Mouse (Mus musculus) common myeloid progenitor, adult 5-6 weeks (primary cell): ENCODE results near the gene Acss2. TPM values are rescaled to one million over a fixed set of nuclear protein-coding genes. Genes with fewer than 3 reads are reported as not detected.
A peak's percentile ranks its signal among the peaks of the same experiment; 100 is the strongest.
"Not testable (repeated sequence)": the region's sequence is repeated elsewhere in the genome, so short reads cannot be mapped to it uniquely, and the experiment has no call there.

Experiments
- ATAC-seq: replicated peaks from 2 replicates; pipeline ENCODE4 v1.8.0; 2016; ENCODE audit warnings: low read depth, mild to moderate bottlenecking, moderate TSS enrichment, inconsistent platforms; ENCODE audit not compliant: poor library complexity, severe bottlenecking
- total RNA-seq: library from RNA; stranded (forward); fragments of 200-1000, 187-1606 nt; gene quantifications from 2 replicates; pipeline ENCODE4 v1.2.3, GENCODE M21; 2017

The Acss2 gene
- total RNA-seq, 1 experiment from 2014 or later: 14.9 TPM

DNA sequence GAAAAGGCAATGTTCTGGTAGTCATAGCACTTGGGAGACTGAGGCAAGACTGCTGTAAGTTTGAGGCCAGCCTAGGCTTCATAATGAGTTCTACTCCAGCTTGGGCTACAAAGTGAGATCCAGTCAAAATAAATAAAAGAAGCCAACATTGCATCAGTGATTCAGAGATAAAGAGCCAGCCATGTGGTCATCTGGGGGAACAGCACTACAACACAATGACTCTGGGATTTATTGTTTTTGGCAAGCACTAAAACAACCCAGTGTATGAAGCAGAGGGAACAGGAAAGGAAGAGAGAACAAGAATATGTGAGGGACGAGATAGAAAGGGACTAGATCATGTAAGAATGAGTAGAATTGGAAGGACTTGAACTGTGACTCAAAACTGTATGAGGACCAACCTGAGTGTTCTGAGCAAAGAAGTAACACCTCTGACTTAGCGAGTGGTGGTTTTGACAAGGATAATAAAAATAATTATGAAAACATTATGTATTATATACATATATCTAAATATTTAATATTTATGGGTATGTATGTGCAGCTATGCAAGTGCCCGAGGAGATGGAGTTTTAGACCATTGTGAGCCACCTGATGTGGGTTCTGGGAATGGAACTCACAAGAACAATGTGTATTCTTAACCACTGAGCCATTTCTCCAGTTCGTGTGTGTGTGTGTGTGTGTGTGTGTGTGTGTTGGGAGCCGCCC lies 20.2 kb downstream of the Acss2 start:
- peak; percentile 50; the same call in 1 of the 2 replicates for ATAC-seq

DNA sequence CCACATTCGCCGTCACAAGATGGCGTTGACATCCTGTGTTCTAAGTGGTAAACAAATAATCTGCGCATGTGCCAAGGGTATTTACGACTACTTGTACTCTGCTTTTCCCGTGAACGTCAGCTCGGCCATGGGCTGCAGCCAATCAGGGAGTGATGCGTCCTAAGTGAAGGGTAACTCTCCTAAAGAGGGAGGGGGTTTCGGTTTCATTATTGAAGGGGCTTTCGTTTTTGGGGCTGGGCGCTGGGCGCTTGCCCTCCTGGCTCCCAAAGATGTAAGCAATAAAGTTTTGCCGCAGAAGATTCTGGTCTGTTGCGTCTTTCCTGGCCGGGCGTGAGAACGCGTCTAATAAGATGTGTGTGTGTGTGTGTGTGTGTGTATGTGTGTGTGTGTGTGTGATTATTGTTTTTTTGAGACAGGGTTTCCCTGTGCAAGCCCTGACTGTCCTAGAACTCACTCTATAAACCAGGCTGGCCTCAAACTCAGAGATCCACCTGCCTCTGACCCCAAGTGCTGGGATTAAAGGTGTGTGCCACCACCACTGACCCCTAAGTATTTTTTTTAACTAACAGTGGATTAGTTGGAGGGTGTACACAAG lies 20.8 kb downstream of the Acss2 start:
- ATAC-seq: not testable (repeated sequence)

- no peak for ATAC-seq
Observed at GRCm38 (mm10) chr2:155539696-155540095, 21.9 kb downstream of the Acss2 start.

- peak; percentile 79 for ATAC-seq
Observed at GRCm38 (mm10) chr2:155540822-155541458, 23.2 kb downstream of the Acss2 start.

DNA sequence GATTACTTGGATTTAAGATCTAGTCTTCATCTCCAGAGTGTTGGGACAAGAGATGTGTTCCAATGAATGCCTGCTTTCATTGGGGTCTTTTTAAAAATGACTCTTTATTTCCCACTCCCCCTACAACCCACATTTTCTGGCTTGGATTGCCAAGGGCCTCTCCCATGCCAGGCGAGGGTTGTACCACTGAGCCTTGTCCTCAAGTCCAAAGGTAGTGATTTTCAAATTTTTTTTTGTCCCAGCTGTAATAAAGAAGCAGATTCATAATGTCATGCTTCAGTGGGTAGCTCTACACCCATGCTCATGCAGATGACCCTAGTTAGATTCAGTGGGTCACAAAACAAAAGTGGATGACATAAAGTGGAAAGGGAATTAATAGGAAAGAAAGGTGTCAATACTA lies 29.2 kb downstream of the Acss2 start:
- no peak for ATAC-seq

- ATAC-seq: no peak
Observed at GRCm38 (mm10) chr2:155552336-155552735, 34.6 kb downstream of the Acss2 start.

DNA sequence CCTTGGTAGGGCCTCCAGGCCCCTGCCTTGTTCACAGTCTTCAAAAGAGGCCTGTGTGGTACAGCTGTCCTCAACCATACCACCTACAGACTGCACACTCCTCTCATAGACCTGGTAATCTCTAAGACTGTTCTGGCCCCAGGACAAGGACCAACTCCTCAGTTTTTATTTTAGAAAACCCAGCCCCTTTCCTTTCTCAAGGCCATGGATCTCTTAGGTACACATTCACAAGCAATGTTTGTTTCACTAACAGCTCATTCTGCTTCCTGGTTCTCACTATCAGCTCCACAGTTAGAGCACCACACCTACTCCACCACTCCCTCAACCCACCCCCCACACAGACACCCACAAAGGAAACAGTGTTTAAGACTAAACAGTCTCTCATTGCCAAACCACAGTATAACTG lies 35.2 kb downstream of the Acss2 start:
- ATAC-seq: peak; percentile 96

DNA sequence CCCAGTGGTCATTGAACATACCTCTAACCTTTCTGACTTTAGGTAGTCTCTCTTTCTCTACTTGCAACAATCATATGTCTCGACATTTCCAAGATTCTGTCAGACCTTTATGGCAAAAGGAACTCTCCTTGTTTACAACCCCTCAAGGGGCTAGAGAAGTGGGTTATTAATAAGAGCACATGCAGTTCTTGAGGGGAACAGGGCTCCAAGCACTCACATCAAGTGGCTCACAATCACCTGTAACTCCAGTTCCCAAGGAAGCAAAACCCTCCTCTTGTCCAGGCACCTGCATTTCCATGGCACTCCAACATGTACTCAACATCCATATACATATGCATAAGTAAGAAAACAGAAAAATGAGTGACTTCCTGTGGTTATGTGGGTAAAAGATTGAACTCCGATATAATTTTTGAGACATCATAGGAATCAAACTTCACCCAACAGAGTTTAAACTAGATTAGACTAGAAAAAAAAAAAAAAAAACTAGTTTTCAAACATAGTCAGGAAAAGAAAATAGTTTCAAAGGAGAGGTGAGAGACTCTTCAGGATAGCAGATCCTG lies 36.8 kb downstream of the Acss2 start:
- ATAC-seq: no peak

DNA sequence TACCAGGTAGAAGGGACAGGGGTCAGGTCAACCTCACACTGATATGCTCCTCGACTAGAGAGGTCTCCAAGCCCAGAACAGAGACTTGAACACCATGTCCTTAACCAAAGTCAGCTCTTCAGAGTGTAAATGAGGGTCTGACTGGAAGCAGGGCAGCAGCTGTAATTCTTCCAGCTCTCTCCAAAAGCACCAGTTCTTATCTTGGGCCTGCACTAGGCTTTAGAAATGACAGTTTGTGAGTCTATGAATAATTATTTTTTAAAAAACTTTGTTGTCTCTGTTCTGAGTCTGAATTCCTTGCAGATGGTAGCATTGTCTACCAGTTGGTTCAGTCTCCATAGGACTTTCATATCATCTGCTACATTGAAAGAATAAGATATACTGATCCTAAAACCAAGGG lies 44.5 kb downstream of the Acss2 start:
- ATAC-seq: no peak

GRCm38 (mm10) chr2:155562934-155563333 lies 45.2 kb downstream of the Acss2 start:
- no peak for ATAC-seq

DNA sequence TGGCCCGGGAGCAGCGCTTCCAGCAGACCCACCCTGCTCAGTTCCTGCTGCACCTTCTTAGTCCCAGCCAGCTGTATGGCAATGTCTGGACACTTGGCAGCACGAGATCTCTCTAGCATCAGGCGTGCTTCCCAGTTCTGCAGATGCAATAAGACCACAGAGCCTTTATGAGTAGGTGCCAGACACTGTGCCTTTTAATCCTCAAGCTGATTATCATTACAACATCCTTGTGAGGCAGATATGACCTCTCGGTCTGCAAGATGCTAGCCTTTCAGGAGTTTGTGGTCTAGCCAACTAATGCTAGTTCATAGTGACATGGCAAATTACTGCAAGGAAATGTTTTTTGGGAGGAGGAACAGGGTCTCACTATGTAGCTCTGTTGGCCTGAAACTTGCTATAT lies 50.0 kb downstream of the Acss2 start:
- ATAC-seq: peak; percentile 85

DNA sequence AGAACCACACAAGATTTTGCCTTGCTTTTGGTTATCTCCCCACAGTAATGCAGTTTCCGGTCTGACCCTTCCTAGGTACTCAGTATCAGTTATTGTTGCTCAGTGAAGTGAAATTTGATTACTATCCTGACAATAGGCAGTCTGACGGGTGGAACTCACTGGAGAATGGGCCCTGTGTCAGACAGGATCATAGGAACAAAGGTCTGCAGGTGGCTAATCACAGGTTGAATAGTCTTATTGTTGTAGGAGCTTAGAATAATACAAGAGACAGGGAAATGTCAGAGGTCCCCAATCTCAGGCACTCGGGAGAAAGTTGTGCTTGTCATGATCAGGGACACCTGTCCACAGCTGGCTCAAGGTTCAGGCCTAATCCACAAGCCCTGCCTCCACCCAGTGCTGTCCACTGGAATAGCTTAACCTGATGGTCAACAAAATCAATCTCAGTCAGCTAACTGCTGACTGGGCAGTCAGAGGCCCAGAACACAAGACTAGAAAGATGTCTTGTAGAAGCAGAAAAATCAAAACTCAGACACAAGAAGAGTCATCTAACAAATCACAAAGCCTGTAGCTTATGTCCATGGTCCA lies 51.6 kb downstream of the Acss2 start:
- ATAC-seq: no peak

GRCm38 (mm10) chr2:155573001-155573400 lies 55.3 kb downstream of the Acss2 start:
- ATAC-seq: no peak

DNA sequence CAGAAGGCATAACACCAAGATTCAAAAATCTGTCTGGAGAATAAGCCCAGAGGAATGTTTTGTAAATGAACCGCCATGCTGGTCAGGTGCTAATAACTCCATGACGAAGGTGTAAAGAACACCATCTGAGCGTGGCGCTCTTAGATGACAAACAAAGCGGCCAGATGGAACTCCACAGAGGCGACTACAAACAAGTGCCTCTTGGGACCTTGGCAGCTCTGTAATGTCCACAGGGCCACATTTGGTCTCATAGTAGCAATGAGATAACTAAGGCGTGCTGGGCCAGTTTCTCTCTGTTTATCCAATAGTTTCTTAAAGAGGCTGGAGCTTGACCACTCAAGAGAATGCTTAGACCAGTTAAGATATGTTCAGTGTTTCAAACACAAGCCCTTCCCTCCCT lies 56.2 kb downstream of the Acss2 start:
- ATAC-seq: no peak

- no peak for ATAC-seq
Observed at GRCm38 (mm10) chr2:155574700-155575099, 57.0 kb downstream of the Acss2 start.

DNA sequence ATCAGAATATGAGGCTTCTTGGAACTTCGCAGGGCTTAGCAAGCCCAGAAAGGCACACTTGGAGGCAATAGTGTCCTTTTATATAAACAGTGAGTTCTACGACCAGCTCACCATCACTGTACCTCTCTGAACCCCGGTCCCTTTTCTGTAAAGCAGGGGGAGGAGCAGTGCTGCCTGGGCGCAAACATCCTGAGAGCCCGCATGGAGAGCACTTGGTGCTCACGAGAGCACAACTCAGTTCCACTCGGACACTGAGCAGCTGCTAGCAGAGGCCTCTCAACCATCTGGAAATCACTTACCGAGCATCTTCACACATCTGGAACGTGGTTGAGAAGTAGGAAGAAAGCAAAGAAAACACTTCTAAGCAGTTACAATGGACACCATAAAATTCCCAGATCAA lies 58.9 kb downstream of the Acss2 start:
- ATAC-seq: no peak

DNA sequence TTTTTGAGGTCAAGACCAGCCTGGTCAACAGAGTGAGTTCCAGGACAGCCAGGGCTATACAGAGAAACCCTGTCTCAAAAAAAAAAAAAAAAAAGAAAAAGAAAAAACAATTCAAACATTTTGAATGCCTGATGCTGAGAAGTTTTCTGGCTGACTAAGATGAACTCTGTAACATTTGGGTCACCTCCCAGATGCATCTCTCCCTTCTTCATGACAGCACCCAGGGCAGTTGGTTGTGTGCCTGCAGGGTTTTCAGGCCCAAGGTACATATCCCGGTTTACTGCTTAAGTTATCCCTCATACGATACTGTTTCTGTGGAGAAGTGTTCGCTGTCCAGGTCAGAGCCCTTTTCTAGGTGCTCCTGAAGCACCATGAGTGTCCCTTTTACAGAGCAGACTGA lies 62.6 kb downstream of the Acss2 start:
- ATAC-seq: no peak

GRCm38 (mm10) chr2:155582384-155582995 lies 64.7 kb downstream of the Acss2 start:
- no peak for ATAC-seq

DNA sequence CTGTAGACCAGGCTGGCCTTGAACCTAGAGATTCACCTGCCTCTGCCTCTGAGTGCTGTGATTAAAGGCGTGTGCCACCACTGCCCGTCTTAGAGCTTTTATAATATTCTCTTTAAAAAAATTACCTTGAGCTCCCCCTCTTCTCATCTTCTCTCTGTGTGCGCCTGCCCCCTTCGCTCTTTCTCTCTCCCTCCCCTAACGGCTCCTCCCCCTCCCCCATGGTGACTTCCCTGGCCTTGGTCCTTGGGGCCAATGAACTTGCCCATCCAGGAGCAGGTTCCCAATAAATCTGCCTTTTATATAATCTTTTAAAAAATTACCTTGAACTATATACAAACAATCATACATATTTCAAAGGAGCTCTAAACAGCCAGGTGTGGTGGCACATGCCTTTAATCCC lies 65.2 kb downstream of the Acss2 start:
- ATAC-seq: no peak

DNA sequence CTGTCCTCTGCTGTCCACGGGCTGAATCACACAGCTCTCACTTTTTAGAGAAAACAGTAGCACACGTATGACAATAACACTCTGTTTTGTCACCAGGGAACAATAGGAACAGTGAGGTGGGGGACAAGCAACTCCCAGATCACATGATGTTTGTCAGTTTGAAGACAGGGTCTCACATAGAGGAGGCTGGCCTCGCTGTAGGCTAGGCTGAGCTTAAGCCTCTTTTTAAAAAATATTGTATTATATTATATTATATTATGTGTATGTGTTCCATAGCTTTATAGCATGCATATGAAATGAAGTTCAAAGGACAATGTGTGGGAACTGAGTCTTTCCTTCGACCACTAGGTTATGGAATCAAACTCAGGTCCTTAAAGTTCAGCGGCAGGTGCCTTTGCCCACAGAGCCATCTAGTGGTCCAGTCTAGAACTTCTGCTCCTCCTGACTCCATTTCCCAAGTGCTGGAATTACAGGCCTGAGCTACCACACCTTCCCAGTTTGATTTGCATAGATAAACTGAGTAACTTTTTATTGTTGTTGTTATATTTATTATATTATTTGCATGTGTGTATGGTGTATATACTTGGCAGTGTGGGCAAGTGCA lies 66.3 kb downstream of the Acss2 start:
- ATAC-seq: peak; percentile 85
